Mouse (Mus musculus): ENCODE measurements around the gene Nudcd3. TPM values are rescaled to one million over a fixed set of nuclear protein-coding genes. Genes with fewer than 3 reads are reported as not detected.

The Nudcd3 gene
- polyA plus RNA-seq (2012; rRNA removed), result 20.0 and 27.0 TPM in 2 replicates

DNA sequence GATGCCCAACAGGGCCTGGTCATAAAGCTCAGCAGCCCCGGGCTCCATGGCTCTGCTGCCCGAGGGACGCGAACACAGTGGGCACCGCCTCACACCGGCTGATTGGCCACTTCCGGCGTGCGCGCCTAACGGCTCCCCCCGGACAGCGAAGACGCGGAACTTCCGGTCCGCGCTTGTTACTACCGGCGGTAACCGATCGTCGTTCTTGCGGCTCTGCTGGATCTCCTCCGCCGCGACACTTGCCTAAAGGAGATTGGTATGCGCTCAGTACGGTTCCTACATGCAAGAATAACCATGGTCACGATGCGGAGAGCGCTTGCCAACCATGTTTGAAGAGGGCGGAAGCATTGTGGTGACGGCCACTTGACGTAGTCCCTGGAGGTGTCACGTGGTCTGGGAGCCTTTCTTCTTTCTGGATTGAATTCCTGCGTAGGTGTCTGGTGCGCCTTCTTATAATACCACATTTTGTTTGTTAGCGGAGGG is at the start of gene Nudcd3:
Gene Nudcd3 (minus strand): TSS at position 329 of the 483 bp plus-strand sequence.
- H3K27me3 ChIP-seq (ENCODE audit: control insufficient read depth, insufficient read depth, low read length), result no peaks in the 10 kb centered on the region
- H3K4me3 ChIP-seq (ENCODE audit: extremely low read depth, insufficient read depth, insufficient read length), result peak within 1 kb of the TSS; percentile 94
- DNase-seq (ENCODE audit: low read depth in 1 of 2, low spot score in 2 of 2), result peak; percentile 77 to 86
- peaks cover 8% of the 10 kb centered on the region for H3K4me1 ChIP-seq (ENCODE audit: control insufficient read depth, insufficient read depth, insufficient read length)
- peak within 1 kb of the TSS; percentile 99 for H3K27ac ChIP-seq (ENCODE audit: insufficient read depth, low read length)
- under 1% methylated on average over 39 of the region's 39 CpGs for WGBS
- TF ChIP-seq CTCF (IDR thresholded peaks at IDR 0.05; ENCODE audit: extremely low read depth, insufficient read depth, insufficient read length, insufficient replicate concordance) (no peak), POLR2A (IDR thresholded peaks at IDR 0.05; ENCODE audit: low read depth, low read length) (peak; percentile 40)
- no peaks in the 10 kb centered on the region for H3K36me3 ChIP-seq (ENCODE audit: control insufficient read depth, insufficient read depth, low read length)

GRCm38 (mm10) chr11:6244707-6245106 is 44.5 kb upstream of the Nudcd3 start:
- TF ChIP-seq CTCF (IDR thresholded peaks at IDR 0.05; ENCODE audit: extremely low read depth, insufficient read depth, insufficient read length, insufficient replicate concordance) (no peak), POLR2A (IDR thresholded peaks at IDR 0.05; ENCODE audit: low read depth, low read length) (no peak)

DNA sequence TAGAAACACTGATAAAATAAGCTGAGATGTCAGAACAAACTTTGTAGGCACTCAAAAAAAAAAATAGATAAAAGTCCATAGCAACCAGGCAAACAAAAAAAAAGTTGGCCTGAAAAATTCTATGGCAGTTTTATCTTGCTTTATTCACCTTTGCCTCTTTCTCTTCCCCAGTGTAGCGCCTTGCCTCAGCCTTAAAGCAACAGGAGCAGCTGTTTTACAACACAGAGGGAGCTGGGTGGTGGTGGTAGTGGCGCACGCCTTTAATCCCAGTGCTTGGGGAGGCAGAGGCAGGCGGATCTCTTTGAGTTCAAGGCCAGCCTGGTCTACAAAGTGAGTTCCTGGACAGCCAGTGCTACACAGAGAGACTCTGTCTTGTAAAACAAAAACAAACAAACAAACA is 32.8 kb upstream of the Nudcd3 start:
- no peaks in the 10 kb centered on the region for H3K4me1 ChIP-seq (ENCODE audit: control insufficient read depth, insufficient read depth, insufficient read length)
- no peak overlapping the region for H3K27ac ChIP-seq (ENCODE audit: insufficient read depth, low read length)
- H3K27me3 ChIP-seq (ENCODE audit: control insufficient read depth, insufficient read depth, low read length), result no peaks in the 10 kb centered on the region
- H3K36me3 ChIP-seq (ENCODE audit: control insufficient read depth, insufficient read depth, low read length), result no peaks in the 10 kb centered on the region
- no peak for DNase-seq (ENCODE audit: low read depth in 1 of 2, low spot score in 2 of 2)
- WGBS, result 80% methylated on average over 4 of the region's 4 CpGs
- H3K4me3 ChIP-seq (ENCODE audit: extremely low read depth, insufficient read depth, insufficient read length), result no peak overlapping the region
- TF ChIP-seq POLR2A (IDR thresholded peaks at IDR 0.05; ENCODE audit: low read depth, low read length), result no peak
- TF ChIP-seq CTCF (IDR thresholded peaks at IDR 0.05; ENCODE audit: extremely low read depth, insufficient read depth, insufficient read length, insufficient replicate concordance), result no peak

More at GRCm38 (mm10) chr11:6244707-6245106, 44.5 kb upstream of the Nudcd3 start:
- no peak overlapping the region for H3K4me3 ChIP-seq (ENCODE audit: extremely low read depth, insufficient read depth, insufficient read length)
- no peak overlapping the region for H3K27ac ChIP-seq (ENCODE audit: insufficient read depth, low read length)
- H3K36me3 ChIP-seq (ENCODE audit: control insufficient read depth, insufficient read depth, low read length), result no peaks in the 10 kb centered on the region
- DNase-seq (ENCODE audit: low read depth in 1 of 2, low spot score in 2 of 2), result no peak
- WGBS, result 74% methylated on average over 19 of the region's 19 CpGs
- H3K4me1 ChIP-seq (ENCODE audit: control insufficient read depth, insufficient read depth, insufficient read length), result no peaks in the 10 kb centered on the region
- H3K27me3 ChIP-seq (ENCODE audit: control insufficient read depth, insufficient read depth, low read length), result no peaks in the 10 kb centered on the region

DNA sequence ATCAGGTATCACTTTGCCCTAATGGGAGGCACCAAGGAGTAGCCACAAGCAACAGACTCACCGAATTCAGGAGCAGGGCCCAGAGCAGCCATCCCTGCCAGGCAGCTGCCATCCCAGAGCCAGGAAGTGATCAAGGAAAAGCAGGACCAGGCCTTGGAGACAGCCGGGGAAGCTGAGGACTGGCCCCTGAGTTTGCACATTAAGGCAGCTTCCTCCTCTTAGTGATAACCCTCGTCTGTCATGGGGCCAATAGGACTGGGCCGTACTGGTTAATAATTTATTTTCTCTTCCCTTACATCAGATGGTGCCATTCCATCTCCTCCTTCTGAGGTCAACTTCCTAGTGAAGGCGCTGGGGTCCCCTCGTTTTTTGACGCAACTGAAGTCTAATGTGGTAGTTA is 29.8 kb upstream of the Nudcd3 start, which contains the start of gene Npc1l1:
Gene Npc1l1 (minus strand): TSS at position 132 of the 400 bp plus-strand sequence.
- Histone ChIP-seq H3K4me3 (ENCODE audit: extremely low read depth, insufficient read depth, insufficient read length) (no peak within 1 kb of the TSS), H3K27ac (ENCODE audit: insufficient read depth, low read length) (no peak within 1 kb of the TSS)
- WGBS, result 85% methylated on average over 7 of the region's 7 CpGs

DNA sequence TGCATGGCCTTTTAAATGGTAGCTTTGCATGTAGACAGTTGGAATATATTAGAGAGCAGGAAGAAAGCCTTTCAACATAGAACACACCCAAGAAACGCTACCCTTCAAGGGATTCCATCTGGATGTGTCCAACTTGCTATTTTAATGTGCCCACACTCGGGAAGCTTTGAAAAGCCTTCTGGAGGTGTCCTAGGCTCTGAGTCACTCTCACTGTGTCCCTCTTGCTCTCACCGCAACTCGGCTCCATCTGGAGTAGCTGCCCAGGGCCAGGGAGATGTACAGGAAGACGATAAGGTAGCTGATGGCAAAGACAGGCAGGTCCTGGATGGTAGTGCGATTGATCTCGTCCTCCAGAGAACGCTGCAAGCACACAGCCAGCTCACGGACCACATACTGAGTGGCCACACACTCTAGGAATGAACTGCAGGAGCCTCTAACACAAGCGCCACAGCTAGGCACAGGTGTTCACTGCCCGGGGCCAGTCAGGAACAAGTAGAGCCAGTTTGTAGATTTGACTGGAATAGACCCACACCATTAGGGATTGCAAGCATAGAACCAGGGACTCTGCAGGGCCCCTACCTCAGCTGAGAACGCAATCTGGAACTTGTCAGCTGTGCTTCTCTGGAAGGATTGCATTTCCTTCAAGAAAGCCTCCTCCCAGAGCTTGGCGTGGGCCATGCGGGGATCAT is 24.5 kb upstream of the Nudcd3 start:
- H3K36me3 ChIP-seq (ENCODE audit: control insufficient read depth, insufficient read depth, low read length), result no peaks in the 10 kb centered on the region
- no peak overlapping the region for H3K4me3 ChIP-seq (ENCODE audit: extremely low read depth, insufficient read depth, insufficient read length)
- H3K4me1 ChIP-seq (ENCODE audit: control insufficient read depth, insufficient read depth, insufficient read length), result no peaks in the 10 kb centered on the region
- TF ChIP-seq CTCF (IDR thresholded peaks at IDR 0.05; ENCODE audit: extremely low read depth, insufficient read depth, insufficient read length, insufficient replicate concordance), result no peak
- no peak for TF ChIP-seq POLR2A (IDR thresholded peaks at IDR 0.05; ENCODE audit: low read depth, low read length)
- no peaks in the 10 kb centered on the region for H3K27me3 ChIP-seq (ENCODE audit: control insufficient read depth, insufficient read depth, low read length)
- DNase-seq (ENCODE audit: low read depth in 1 of 2, low spot score in 2 of 2), result no peak
- 89% methylated on average over 14 of the region's 14 CpGs for WGBS
- H3K27ac ChIP-seq (ENCODE audit: insufficient read depth, low read length), result no peak overlapping the region

More for the DNA sequence above, 29.8 kb upstream of the Nudcd3 start, which contains the start of gene Npc1l1:
- TF ChIP-seq POLR2A (IDR thresholded peaks at IDR 0.05; ENCODE audit: low read depth, low read length), result no peak
- H3K4me1 ChIP-seq (ENCODE audit: control insufficient read depth, insufficient read depth, insufficient read length), result no peaks in the 10 kb centered on the region
- no peaks in the 10 kb centered on the region for H3K36me3 ChIP-seq (ENCODE audit: control insufficient read depth, insufficient read depth, low read length)
- DNase-seq (ENCODE audit: low read depth in 1 of 2, low spot score in 2 of 2), result no peak
- no peaks in the 10 kb centered on the region for H3K27me3 ChIP-seq (ENCODE audit: control insufficient read depth, insufficient read depth, low read length)

DNA sequence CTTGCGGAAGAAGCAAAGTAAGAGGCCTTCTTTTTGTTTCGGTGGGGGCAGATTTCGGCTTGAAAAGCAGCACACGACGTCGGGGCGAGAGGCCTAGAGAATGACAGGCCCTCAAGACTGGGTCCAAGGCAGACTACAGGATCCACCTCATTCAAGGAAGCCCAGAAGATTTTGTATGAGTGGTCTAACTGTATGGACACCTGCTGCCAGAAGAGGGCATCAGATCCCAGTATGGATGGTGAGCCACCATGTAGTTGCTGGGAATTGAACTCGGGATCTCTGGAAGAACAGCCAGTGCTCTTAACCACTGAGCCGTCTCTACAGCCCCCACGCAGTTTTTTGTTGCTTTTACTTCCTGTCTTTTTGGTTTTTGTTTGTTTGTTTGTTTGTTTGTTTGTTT is 22.0 kb upstream of the Nudcd3 start:
- TF ChIP-seq POLR2A (IDR thresholded peaks at IDR 0.05; ENCODE audit: low read depth, low read length), result no peak
- no peak for TF ChIP-seq CTCF (IDR thresholded peaks at IDR 0.05; ENCODE audit: extremely low read depth, insufficient read depth, insufficient read length, insufficient replicate concordance)
- Histone ChIP-seq H3K4me3 (ENCODE audit: extremely low read depth, insufficient read depth, insufficient read length) (no peak overlapping the region), H3K27ac (ENCODE audit: insufficient read depth, low read length) (no peak overlapping the region), H3K27me3 (ENCODE audit: control insufficient read depth, insufficient read depth, low read length) (no peaks in the 10 kb centered on the region), H3K36me3 (ENCODE audit: control insufficient read depth, insufficient read depth, low read length) (no peaks in the 10 kb centered on the region), H3K4me1 (ENCODE audit: control insufficient read depth, insufficient read depth, insufficient read length) (no peaks in the 10 kb centered on the region)
- no peak for DNase-seq (ENCODE audit: low read depth in 1 of 2, low spot score in 2 of 2)
- WGBS, result 89% methylated on average over 10 of the region's 10 CpGs

DNA sequence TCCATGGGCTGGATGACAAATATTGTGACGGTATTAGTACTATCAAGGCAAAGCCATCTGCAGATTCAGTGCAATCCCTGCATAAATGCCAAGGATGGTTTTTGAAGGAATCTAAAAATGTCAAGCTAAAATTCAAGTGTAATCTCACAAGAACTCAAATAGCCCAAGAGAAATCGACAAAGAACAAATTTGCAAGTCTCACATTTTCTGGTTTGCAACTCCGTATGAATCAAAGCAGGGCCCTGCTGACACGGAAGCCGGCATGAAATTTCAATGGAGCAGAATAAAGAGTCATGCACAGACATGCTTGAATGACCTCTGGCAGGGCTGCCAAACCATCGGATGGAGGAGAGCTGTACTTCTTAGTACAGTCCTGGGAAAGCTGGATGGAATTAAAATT is 19.8 kb upstream of the Nudcd3 start:
- no peak overlapping the region for H3K4me3 ChIP-seq (ENCODE audit: extremely low read depth, insufficient read depth, insufficient read length)
- no peaks in the 10 kb centered on the region for H3K27me3 ChIP-seq (ENCODE audit: control insufficient read depth, insufficient read depth, low read length)
- H3K27ac ChIP-seq (ENCODE audit: insufficient read depth, low read length), result no peak overlapping the region
- no peaks in the 10 kb centered on the region for H3K36me3 ChIP-seq (ENCODE audit: control insufficient read depth, insufficient read depth, low read length)
- TF ChIP-seq CTCF (IDR thresholded peaks at IDR 0.05; ENCODE audit: extremely low read depth, insufficient read depth, insufficient read length, insufficient replicate concordance) (no peak), POLR2A (IDR thresholded peaks at IDR 0.05; ENCODE audit: low read depth, low read length) (no peak)
- WGBS, result 90% methylated on average over 6 of the region's 6 CpGs
- no peaks in the 10 kb centered on the region for H3K4me1 ChIP-seq (ENCODE audit: control insufficient read depth, insufficient read depth, insufficient read length)
- DNase-seq (ENCODE audit: low read depth in 1 of 2, low spot score in 2 of 2), result no peak
